Mouse (Mus musculus) cerebellum, adult 8-10 months (tissue): ENCODE results near the gene Clk4.

Source experiments
- DNase-seq: peaks from one replicate; pipeline ENCODE4 v3.0.0; 2022

The Clk4 gene

GRCm38 (mm10) chr11:51261680-51262219 is at the start of gene Clk4:
Gene Clk4, plus strand, starts transcription at chr11:51261730.
- no peak for DNase-seq

- no peak for DNase-seq
These were observed 47.5 kb upstream of the Clk4 start for GRCm38 (mm10) chr11:51214021-51214420.

GRCm38 (mm10) chr11:51219396-51219980 is 42.0 kb upstream of the Clk4 start:
- DNase-seq = no peak

- no peak for DNase-seq
These were observed 41.2 kb upstream of the Clk4 start, which contains the start of gene Gm12569 for GRCm38 (mm10) chr11:51220308-51220707. Gene Gm12569, plus strand, starts transcription at chr11:51220473.

GRCm38 (mm10) chr11:51227104-51227503 is 34.4 kb upstream of the Clk4 start:
- DNase-seq = no peak

GRCm38 (mm10) chr11:51234626-51235025 is 26.9 kb upstream of the Clk4 start:
- no peak for DNase-seq

- DNase-seq = no peak
These were observed 18.6 kb upstream of the Clk4 start for GRCm38 (mm10) chr11:51242897-51243296.

- DNase-seq = no peak
These were observed 4.5 kb upstream of the Clk4 start for GRCm38 (mm10) chr11:51257006-51257405.

- peak; percentile 99 for DNase-seq
These were observed 1.1 kb downstream of the Clk4 start, which contains the start of gene BC049762 for GRCm38 (mm10) chr11:51262342-51263285. Gene BC049762, minus strand, starts transcription at chr11:51263046.

- DNase-seq = no peak
These were observed 1.8 kb downstream of the Clk4 start for GRCm38 (mm10) chr11:51263286-51263831.

- DNase-seq = no peak
These were observed 2.8 kb downstream of the Clk4 start for GRCm38 (mm10) chr11:51264352-51264751.

GRCm38 (mm10) chr11:51265326-51265725 is 3.8 kb downstream of the Clk4 start:
- DNase-seq = no peak

- DNase-seq = no peak
These were observed 12.9 kb downstream of the Clk4 start for GRCm38 (mm10) chr11:51274418-51274817.

- DNase-seq = peak; percentile 32
These were observed 28.1 kb downstream of the Clk4 start, which contains the start of gene Col23a1 for GRCm38 (mm10) chr11:51289564-51290041. Gene Col23a1, plus strand, starts transcription at chr11:51289920.

GRCm38 (mm10) chr11:51290066-51290955 is 28.8 kb downstream of the Clk4 start:
- DNase-seq = no peak

GRCm38 (mm10) chr11:51293956-51294530 is 32.5 kb downstream of the Clk4 start:
- no peak for DNase-seq

- DNase-seq = no peak
These were observed 34.2 kb downstream of the Clk4 start for GRCm38 (mm10) chr11:51295742-51296141.

- DNase-seq = no peak
These were observed 37.2 kb downstream of the Clk4 start for GRCm38 (mm10) chr11:51298691-51299090.

GRCm38 (mm10) chr11:51302396-51302795 is 40.9 kb downstream of the Clk4 start:
- no peak for DNase-seq

GRCm38 (mm10) chr11:51303981-51304553 is 42.5 kb downstream of the Clk4 start:
- no peak for DNase-seq

- no peak for DNase-seq
These were observed 46.8 kb downstream of the Clk4 start for GRCm38 (mm10) chr11:51308306-51308705.
